Mouse (Mus musculus): Measurements from ENCODE around the gene Gm28729. TPM values are rescaled to one million over a fixed set of nuclear protein-coding genes. Genes with fewer than 3 reads are reported as not detected.
"Not testable (repeated sequence)": the region's sequence is repeated elsewhere in the genome, so short reads cannot be mapped to it uniquely, and the experiment has no call there.

The Gm28729 gene
- total RNA-seq, 2 experiments from 2014 or later = not detected

DNA sequence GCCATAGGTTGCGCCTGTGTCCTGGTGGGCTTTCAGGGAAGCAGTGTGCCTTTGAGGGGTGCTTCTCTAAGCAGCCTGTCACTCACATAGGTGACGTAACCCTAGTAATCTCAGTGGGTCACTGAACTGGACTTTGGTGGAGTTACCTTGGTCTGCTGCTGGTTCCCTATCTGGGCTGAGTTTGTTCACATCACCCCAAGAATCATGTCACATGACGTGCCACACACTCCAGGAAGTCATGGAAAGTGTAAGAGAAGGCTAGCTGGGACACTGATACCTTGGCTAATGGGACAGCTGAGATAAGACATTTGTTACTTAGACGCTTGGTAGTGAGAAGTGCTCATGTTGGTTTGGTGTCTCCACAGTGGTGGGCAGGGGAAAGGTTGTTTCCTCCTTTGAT, 947 bp upstream of the Gm28729 start:
- intact Hi-C loops (cut with DNase I) = no loop called here
- no peak for DNase-seq (ENCODE audit: low spot score)

- intact Hi-C loops (cut with DNase I) = no loop called here
- no peak for DNase-seq (ENCODE audit: low spot score)
These were observed 1.9 kb downstream of the Gm28729 start for GRCm38 (mm10) chr9:96523148-96523547.

GRCm38 (mm10) chr9:96521574-96521973, 3.5 kb downstream of the Gm28729 start:
- intact Hi-C loops (cut with DNase I); DNase-seq (ENCODE audit: low spot score): not testable (repeated sequence)

DNA sequence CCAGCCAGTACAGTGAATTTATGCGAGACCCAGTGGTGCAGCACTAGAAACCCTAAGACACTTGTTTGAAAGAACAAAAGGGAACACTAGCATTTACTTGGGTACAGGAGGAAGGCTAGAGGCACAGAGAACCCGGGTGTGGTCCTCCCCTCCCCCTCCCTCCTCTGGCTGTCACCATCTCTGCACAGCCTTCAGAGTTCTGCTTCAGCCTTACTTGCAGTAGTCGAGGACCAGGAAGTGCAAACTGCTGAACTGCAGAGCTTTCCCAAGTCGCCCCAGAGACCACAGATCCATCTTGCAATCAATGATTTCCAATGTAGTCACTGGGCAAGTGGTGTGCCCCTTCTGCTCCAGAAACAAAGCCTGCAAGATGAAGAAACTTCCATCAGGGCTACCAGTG, 7.6 kb downstream of the Gm28729 start:
- intact Hi-C loops (cut with DNase I) = no loop called here
- DNase-seq (ENCODE audit: low spot score) = no peak

- no peak for DNase-seq (ENCODE audit: low spot score)
- intact Hi-C loops (cut with DNase I) = no loop called here
These were observed 8.3 kb downstream of the Gm28729 start for GRCm38 (mm10) chr9:96516806-96517205.

DNA sequence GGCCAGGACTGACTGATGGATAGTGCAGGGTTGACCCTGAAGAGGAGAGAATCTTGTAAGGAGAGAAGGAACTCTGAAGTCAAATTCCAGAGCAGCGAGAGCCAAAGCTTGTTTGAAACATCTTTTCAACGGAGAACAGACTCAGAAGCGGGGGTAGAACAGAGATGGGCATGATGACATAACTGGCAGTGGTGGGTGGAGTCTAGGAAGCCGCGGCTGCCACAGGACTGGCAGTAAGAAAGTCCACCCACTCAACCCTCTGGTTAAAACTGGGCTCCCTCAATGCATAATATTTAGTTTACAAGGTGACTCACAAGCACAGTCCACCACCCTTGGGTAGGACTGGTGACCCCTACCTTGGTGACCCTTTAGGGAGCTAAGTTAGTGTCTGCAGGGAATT, 9.3 kb downstream of the Gm28729 start:
- intact Hi-C loops (cut with DNase I) = no loop called here
- no peak for DNase-seq (ENCODE audit: low spot score)

GRCm38 (mm10) chr9:96514278-96514677, 10.8 kb downstream of the Gm28729 start:
- intact Hi-C loops (cut with DNase I) = no loop called here

GRCm38 (mm10) chr9:96506011-96506498, 19.0 kb downstream of the Gm28729 start:
- DNase-seq (ENCODE audit: low spot score) = no peak
- intact Hi-C loops (cut with DNase I) = no loop called here

More at GRCm38 (mm10) chr9:96514278-96514677, 10.8 kb downstream of the Gm28729 start:
- no peak for DNase-seq (ENCODE audit: low spot score)

DNA sequence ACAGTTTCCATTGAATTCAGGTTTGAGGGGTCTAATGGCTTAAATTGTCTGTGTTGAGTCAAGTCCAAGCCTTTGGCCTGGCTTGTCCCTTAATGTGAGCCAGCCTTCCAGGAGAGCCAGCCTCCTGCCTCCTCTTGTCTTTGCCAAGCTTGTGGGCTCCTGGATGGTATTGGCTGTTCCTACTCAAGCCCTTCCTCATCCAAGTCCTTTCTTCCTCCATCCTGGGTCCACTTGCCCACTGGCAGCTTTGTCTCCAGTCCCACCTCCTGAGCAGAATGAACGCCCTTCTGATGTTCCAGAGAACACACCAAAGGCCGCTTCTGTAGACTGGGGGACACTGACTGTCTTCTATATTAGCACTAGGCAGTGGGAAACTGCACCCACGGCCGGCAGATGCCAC, 19.9 kb downstream of the Gm28729 start:
- intact Hi-C loops (cut with DNase I) = no loop called here
- DNase-seq (ENCODE audit: low spot score) = no peak

DNA sequence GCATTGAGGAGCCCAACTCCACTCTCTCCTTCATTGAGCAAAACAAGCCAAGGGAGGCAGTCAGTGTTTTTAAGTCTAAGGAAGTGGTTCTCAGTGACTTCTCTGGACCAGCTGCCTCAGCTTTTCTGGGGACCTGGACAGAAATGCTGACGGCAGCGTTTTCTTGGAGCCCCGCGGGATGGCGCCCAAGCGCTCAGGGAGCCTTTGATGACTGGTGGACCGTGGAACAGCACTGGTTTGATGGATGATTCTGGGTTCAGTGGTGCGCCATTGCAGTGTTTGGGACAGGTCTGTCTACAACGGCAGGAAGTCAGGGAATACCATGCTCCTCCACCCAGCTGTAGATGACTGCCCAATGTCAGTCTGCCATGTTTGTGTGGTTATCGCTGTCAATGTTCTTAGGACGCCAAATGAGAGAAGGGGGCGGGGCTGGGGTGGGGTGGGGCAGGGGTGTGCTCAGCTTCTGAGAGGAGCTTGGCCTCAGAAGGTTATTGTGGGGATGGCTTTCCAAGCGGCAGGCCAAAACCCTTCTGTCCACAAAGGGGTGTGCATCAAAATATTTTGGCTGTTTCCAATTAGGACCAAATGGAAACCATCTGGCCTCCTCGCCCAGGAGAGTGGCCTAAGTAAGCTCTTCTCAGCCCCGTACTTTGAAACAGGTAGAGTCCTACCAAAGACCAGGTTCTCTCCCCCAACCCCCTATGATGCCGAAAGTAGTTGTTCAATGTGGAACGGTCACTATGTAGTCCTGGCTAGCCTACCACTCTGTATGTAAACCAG, 20.8 kb downstream of the Gm28729 start:
- intact Hi-C loops (cut with DNase I) = no loop called here
- no peak for DNase-seq (ENCODE audit: low spot score)

GRCm38 (mm10) chr9:96502856-96503610, 22.0 kb downstream of the Gm28729 start:
- DNase-seq (ENCODE audit: low spot score) = no peak
- intact Hi-C loops (cut with DNase I) = no loop called here

GRCm38 (mm10) chr9:96501217-96501616, 23.8 kb downstream of the Gm28729 start:
- intact Hi-C loops (cut with DNase I) = no loop called here
- DNase-seq (ENCODE audit: low spot score) = no peak

DNA sequence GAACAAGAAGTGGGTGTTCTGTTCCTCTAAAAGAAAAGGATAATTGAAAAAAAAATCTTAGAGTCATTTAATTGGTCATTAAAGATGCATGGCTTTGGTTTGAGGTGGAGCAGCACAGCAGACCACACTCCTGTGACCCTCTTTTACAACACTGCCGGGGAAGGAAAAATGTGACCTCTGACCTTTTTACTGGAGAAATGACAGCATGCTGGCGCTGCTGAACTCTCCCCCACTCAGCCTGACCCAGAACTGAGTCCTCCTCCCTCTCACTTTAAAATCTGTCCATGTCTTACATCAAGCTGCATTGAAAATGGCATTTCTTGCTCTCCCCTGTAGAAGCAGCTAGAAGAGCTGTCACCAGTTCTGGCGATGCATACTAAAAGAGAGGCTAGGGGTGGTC, 31.9 kb downstream of the Gm28729 start:
- DNase-seq (ENCODE audit: low spot score) = no peak
- intact Hi-C loops (cut with DNase I) = no loop called here

GRCm38 (mm10) chr9:96491810-96492209, 33.3 kb downstream of the Gm28729 start:
- intact Hi-C loops (cut with DNase I) = loop anchor here (1.0 kb wide), 2 partner anchors 143 to 207 kb away; no protein-coding TSS in a partner anchor
- no peak for DNase-seq (ENCODE audit: low spot score)

DNA sequence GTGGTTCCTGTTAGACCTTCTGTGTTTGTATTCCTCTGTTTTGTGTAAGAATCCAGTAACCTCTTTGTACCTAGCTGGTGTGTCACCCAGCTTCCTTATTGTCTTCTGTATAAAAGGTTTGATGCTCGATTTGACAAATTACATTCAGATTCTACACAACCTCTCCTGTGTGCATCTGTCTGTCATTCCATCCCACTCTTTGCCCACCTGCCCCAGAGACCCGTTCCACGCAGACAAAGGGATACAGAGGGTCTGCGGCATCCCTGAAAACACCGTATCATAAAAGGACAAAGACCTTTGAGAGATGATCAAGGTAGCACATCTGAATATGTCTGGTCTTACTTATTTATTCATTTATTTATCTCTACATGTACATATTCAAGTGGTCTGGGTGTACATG, 37.2 kb downstream of the Gm28729 start:
- intact Hi-C loops (cut with DNase I) = loop anchor here (10.0 kb wide), 1 partner anchor 633 kb away; the partner anchor contains the start of gene Atr
- not testable (repeated sequence) for DNase-seq (ENCODE audit: low spot score)

DNA sequence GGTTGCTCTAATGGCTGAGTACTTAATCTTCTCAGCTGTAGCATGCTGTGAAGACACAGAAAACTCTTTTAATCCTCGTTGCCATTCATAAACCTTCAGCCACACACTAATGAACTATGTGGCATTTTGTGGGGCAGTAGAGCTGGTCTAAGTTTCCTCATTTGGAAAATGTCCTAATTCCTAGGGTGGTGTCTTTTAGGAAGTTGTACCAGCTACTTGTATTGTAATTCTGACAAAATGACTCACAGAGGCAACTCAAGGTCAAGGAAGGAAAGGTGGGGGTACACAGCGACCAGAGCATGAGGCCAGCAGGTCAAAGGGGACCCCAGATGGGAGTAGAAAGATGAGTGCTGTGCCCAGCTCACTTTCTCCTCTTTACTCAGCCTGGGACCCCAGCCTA, 41.4 kb downstream of the Gm28729 start:
- no peak for DNase-seq (ENCODE audit: low spot score)
- intact Hi-C loops (cut with DNase I) = loop anchor here (10.0 kb wide), 1 partner anchor 629 kb away; the partner anchor contains the start of gene Atr

DNA sequence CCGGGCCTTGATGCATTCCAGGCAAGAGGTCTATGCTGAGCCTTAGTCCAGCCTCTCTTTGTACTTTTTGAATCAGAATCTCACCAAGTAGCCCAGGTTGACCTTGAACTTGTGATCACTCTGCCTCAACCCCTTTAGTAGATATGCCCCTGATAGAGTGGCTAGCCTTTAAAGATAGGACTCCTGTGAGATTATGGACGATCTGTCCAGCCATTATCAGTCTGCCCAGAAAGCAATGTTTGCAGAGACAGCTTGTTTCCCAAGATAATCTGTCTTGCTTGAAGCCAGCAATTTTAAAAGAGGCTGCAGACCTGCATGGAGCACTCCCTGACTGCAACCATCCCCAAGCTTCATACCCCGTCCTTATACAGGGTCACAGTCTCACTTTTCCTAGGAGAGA, 42.0 kb downstream of the Gm28729 start:
- no peak for DNase-seq (ENCODE audit: low spot score)
- intact Hi-C loops (cut with DNase I) = loop anchor here (10.0 kb wide), 1 partner anchor 628 kb away; the partner anchor contains the start of gene Atr

GRCm38 (mm10) chr9:96478071-96478888, 46.8 kb downstream of the Gm28729 start, which contains the start of gene Rnf7:
Rnf7 (minus strand) TSS chr9:96478675.
- intact Hi-C loops (cut with DNase I) = loop anchor here (5.0 kb wide), 2 partner anchors 41 to 116 kb away; partner anchors contain the start of gene Atp1b3
- peak; percentile 98 for DNase-seq (ENCODE audit: low spot score)

- intact Hi-C loops (cut with DNase I) = no loop called here
- no peak for DNase-seq (ENCODE audit: low spot score)
These were observed 52.7 kb downstream of the Gm28729 start for GRCm38 (mm10) chr9:96472356-96472755.

GRCm38 (mm10) chr9:96471681-96472080, 53.4 kb downstream of the Gm28729 start:
- intact Hi-C loops (cut with DNase I); DNase-seq (ENCODE audit: low spot score): not testable (repeated sequence)

Data from heart, postnatal 25 days (tissue).